Mouse (Mus musculus): ENCODE measurements around the gene Hoxb5. TPM values are rescaled to one million over a fixed set of nuclear protein-coding genes. Genes with fewer than 3 reads are reported as not detected.

Hoxb5 gene
- polyA plus RNA-seq, 1 experiment from 2014 or later, result 4.5 TPM

DNA sequence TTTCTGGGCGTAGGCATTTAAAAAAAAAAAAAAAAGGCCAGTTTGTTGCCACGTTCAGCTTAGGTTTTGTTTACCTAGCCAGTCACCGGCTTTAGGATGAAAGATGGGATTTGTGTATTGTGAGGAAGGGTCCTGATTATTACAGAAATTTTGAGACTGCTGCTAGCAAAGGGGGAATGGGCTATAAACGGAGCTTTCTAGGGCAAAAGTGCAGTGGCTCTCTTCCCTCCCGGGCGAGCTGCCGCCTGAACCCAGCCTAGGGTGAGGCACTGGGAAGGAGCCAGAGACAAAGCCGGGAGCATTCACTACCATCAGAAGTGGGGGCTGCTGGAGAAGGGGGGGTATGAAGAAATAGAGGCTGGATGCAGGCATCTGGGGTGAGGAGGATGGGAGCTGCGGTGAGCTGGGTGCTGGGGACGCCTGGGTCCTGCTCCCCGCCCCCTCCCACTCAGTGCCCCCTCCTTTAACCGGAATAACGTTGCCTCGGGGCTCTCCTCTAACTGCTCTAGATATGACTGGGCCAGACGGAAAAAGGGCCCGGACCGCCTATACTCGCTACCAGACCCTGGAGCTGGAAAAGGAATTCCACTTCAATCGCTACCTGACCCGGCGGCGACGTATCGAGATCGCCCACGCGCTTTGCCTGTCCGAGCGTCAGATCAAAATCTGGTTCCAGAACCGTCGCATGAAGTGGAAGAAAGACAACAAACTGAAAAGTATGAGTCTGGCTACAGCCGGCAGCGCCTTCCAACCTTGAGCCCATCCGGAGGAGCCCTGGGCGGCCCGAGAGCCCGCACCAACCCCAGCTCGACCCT lies 1.5 kb downstream of the Hoxb5 start:
- H3K4me1 ChIP-seq (replicated peaks; ENCODE audit: control insufficient read depth, insufficient read depth, low read length), result 0 out of 2 replicates have a peak, but pooled peaks cover 2% of the 10 kb centered on the region
- DNase-seq (ENCODE audit: low spot score), result no peak
- peak overlapping the region; percentile 49 for H3K4me3 ChIP-seq (ENCODE audit: low read depth, low read length)
- H3K4me2 ChIP-seq, result peak overlapping the region; percentile 63
- H3K36me3 ChIP-seq (ENCODE audit: control insufficient read depth, insufficient read depth, low read length), result no peaks in the 10 kb centered on the region
- ATAC-seq (replicated peaks; ENCODE audit: low FRiP score), result no peak
- no peaks in the 10 kb centered on the region for H3K9me3 ChIP-seq (ENCODE audit: control insufficient read depth, low read length)
- WGBS, result 4% methylated on average over 38 of the region's 38 CpGs
- peaks cover 99% of the 10 kb centered on the region for H3K27me3 ChIP-seq (replicated peaks; ENCODE audit: control insufficient read depth, insufficient read depth, low read length)
- H3K9ac ChIP-seq (ENCODE audit: low read depth, low read length), result peak overlapping the region; percentile 57
- no peak overlapping the region for H3K27ac ChIP-seq (ENCODE audit: low read depth, low read length)

DNA sequence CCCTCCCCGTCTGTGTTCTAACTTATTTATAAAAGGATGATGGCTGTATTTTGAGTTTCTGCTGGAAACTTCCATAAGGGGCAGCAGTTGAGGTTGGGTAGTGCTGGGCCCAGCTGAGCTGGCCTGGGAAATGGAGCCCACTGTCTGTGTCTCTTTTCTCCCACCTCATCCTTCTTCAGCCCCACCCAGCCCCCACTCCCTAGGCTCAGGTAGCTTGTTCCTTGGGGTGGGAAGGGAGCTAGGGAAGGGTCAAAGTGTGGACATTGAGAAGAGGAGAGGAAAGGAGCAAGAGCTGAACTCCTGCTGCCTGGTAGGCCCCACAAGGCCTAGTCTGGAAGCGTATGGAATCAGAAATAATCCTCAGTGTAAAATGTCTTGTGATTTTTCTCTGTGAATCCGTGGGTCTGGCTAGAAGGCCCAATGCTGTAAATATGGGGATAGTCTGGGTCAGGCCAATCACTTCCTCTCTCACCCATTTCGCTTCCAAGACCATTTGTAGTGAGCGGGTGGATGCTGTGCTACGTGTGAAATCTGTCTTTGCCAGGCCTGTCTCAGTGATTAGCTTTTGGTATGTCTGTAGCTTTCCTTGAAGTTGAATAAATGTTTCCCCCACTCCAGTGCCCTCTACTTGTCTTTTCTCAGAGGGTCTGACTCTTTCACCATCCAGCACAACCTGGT lies 2.5 kb downstream of the Hoxb5 start:
- WGBS, result 61% methylated on average over 6 of the region's 6 CpGs
- ATAC-seq (replicated peaks; ENCODE audit: low FRiP score), result no peak
- no peak overlapping the region for H3K4me3 ChIP-seq (ENCODE audit: low read depth, low read length)

DNA sequence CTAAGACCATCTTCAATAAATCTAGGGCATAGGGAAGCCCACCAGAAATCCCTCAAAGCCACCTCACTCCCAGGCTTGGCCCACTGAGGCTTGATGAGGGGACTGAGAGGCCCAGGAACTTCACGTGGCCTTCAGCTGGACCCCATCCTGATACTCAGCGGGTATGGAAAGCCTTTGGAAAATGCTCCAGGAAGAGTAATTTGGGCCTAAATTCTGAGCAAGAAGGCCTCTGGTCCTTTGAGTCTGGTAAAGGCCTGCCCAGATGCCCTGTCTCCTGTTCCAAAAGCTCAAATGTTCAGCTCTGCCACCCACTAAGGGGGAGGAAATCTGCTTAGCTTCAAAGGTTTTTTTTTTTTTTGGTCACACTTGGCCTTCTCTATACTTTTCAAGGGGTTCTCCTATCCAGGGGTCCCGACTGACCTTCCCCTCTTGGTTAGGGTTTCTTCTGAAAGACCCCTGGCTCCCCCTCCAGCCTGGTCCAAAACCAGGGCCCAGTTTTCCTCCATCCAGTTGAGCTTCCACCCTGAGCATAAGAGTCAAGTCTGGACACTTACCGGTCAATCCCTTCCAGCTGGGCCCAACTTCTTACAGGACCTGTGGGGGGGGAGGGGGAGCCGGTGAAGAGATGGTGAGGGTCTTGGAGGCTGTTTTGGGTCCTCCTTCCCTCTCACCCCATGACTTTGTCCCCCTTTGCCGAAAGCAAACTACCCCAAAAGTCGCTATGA lies 3.2 kb downstream of the Hoxb5 start:
- WGBS, result 26% methylated on average over 7 of the region's 7 CpGs
- H3K27ac ChIP-seq (ENCODE audit: low read depth, low read length), result no peak overlapping the region
- DNase-seq (ENCODE audit: low spot score) (no peak), ATAC-seq (replicated peaks; ENCODE audit: low FRiP score) (no peak)
- H3K36me3 ChIP-seq (ENCODE audit: control insufficient read depth, insufficient read depth, low read length), result no peaks in the 10 kb centered on the region
- no peak overlapping the region for H3K4me3 ChIP-seq (ENCODE audit: low read depth, low read length)
- peak overlapping the region; percentile 25 for H3K4me2 ChIP-seq
- H3K27me3 ChIP-seq (replicated peaks; ENCODE audit: control insufficient read depth, insufficient read depth, low read length), result peaks cover 99% of the 10 kb centered on the region
- H3K4me1 ChIP-seq (replicated peaks; ENCODE audit: control insufficient read depth, insufficient read depth, low read length), result peaks cover 3% of the 10 kb centered on the region; the same call in 1 of the 2 replicates
- H3K9me3 ChIP-seq (ENCODE audit: control insufficient read depth, low read length), result no peaks in the 10 kb centered on the region
- no peak overlapping the region; the same call in 1 of the 2 replicates for H3K9ac ChIP-seq (ENCODE audit: low read depth, low read length)

More for the DNA sequence above, 2.5 kb downstream of the Hoxb5 start:
- H3K27me3 ChIP-seq (replicated peaks; ENCODE audit: control insufficient read depth, insufficient read depth, low read length), result peaks cover 99% of the 10 kb centered on the region
- no peak for DNase-seq (ENCODE audit: low spot score)
- H3K4me2 ChIP-seq, result no peak overlapping the region; the same call in 1 of the 2 replicates
- H3K9me3 ChIP-seq (ENCODE audit: control insufficient read depth, low read length), result no peaks in the 10 kb centered on the region
- no peaks in the 10 kb centered on the region for H3K36me3 ChIP-seq (ENCODE audit: control insufficient read depth, insufficient read depth, low read length)
- H3K4me1 ChIP-seq (replicated peaks; ENCODE audit: control insufficient read depth, insufficient read depth, low read length), result no peaks in the 10 kb centered on the region; the same call in 1 of the 2 replicates
- H3K9ac ChIP-seq (ENCODE audit: low read depth, low read length), result no peak overlapping the region; the same call in 1 of the 2 replicates
- H3K27ac ChIP-seq (ENCODE audit: low read depth, low read length), result no peak overlapping the region

DNA sequence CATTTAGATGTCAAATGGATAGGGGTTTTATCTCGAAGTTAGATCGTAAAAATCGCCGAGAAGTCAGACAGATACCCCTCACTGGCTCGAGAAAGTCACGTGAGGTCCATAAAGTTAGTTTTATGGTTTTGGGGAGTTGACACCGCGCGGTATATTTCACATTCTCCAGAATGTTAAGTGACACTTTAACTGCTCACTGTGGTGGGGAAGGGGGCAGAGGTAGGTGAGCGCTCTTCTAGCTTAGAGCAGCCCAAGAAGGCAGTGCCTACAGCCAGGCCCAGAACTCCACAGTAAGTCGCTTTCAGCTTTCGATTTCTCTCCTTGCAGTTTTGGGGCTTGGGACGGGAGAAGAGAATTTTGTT lies 3.8 kb downstream of the Hoxb5 start:
- Histone ChIP-seq H3K9me3 (ENCODE audit: control insufficient read depth, low read length) (no peaks in the 10 kb centered on the region), H3K4me2 (peak overlapping the region; percentile 25), H3K4me1 (replicated peaks; ENCODE audit: control insufficient read depth, insufficient read depth, low read length) (peaks cover 6% of the 10 kb centered on the region), H3K4me3 (ENCODE audit: low read depth, low read length) (no peak overlapping the region), H3K36me3 (ENCODE audit: control insufficient read depth, insufficient read depth, low read length) (no peaks in the 10 kb centered on the region), H3K27me3 (replicated peaks; ENCODE audit: control insufficient read depth, insufficient read depth, low read length) (peaks cover 99% of the 10 kb centered on the region), H3K9ac (ENCODE audit: low read depth, low read length) (no peak overlapping the region), H3K27ac (ENCODE audit: low read depth, low read length) (no peak overlapping the region)
- DNase-seq (ENCODE audit: low spot score), result no peak
- ATAC-seq (replicated peaks; ENCODE audit: low FRiP score), result no peak
- 21% methylated on average over 13 of the region's 13 CpGs for WGBS

DNA sequence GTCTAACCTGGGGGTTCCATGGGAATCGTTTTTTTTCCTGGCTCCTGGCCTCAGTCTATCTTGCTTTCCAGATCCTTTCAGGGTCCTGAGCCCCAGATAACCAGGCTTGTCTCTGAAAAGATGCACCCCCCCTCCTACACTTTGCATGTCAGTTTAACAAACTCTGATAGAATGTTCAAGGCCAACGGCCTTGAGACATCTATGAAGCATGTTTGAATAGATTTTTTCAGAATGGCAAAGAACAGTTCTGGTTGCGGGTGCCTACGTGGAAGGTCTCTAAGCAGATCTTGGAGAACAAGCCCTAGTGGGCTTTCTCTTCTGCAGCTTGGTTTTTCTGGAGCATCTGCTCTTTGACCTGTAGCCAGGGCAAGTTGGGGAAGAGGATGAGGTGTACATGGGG lies 5.6 kb downstream of the Hoxb5 start:
- WGBS, result 42% methylated on average over 4 of the region's 4 CpGs
- 0 out of 2 replicates have a peak overlapping the region, but pooled peaks have one; percentile 15 for H3K4me3 ChIP-seq (ENCODE audit: low read depth, low read length)
- no peaks in the 10 kb centered on the region for H3K9me3 ChIP-seq (ENCODE audit: control insufficient read depth, low read length)
- peaks cover 99% of the 10 kb centered on the region for H3K27me3 ChIP-seq (replicated peaks; ENCODE audit: control insufficient read depth, insufficient read depth, low read length)
- H3K27ac ChIP-seq (ENCODE audit: low read depth, low read length), result no peak overlapping the region
- DNase-seq (ENCODE audit: low spot score), result no peak
- H3K9ac ChIP-seq (ENCODE audit: low read depth, low read length), result no peak overlapping the region
- peak overlapping the region; percentile 25; the same call in 1 of the 2 replicates for H3K4me2 ChIP-seq
- H3K36me3 ChIP-seq (ENCODE audit: control insufficient read depth, insufficient read depth, low read length), result no peaks in the 10 kb centered on the region
- no peak for ATAC-seq (replicated peaks; ENCODE audit: low FRiP score)
- H3K4me1 ChIP-seq (replicated peaks; ENCODE audit: control insufficient read depth, insufficient read depth, low read length), result peaks cover 9% of the 10 kb centered on the region

DNA sequence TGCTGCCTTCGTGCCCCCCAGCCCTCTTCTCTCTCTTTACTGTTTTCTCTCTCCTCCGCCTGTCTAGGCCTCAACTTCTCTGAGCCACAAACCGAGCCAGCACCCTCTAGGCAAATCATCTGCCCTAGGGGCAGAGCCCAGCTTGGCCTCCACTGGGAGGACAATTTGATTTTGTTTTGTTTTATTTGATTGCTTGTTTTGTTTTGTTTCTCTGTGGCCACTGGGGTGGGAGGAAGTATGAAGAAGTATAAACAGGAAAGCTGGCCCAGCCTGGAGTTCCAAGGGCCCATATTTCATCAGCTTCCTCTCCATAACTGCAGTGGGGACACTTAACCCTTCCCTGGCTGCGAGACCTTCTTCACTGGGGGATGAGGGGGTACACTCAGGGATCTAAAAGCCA lies 6.2 kb downstream of the Hoxb5 start:
- WGBS, result 29% methylated on average over 4 of the region's 4 CpGs
- no peak overlapping the region for H3K4me3 ChIP-seq (ENCODE audit: low read depth, low read length)
- H3K4me1 ChIP-seq (replicated peaks; ENCODE audit: control insufficient read depth, insufficient read depth, low read length), result peaks cover 15% of the 10 kb centered on the region
- no peaks in the 10 kb centered on the region for H3K9me3 ChIP-seq (ENCODE audit: control insufficient read depth, low read length)
- H3K27me3 ChIP-seq (replicated peaks; ENCODE audit: control insufficient read depth, insufficient read depth, low read length), result peaks cover 99% of the 10 kb centered on the region
- H3K4me2 ChIP-seq, result peak overlapping the region; percentile 6; the same call in 1 of the 2 replicates
- ATAC-seq (replicated peaks; ENCODE audit: low FRiP score) (no peak), DNase-seq (ENCODE audit: low spot score) (no peak)
- H3K36me3 ChIP-seq (ENCODE audit: control insufficient read depth, insufficient read depth, low read length), result no peaks in the 10 kb centered on the region
- no peak overlapping the region for H3K9ac ChIP-seq (ENCODE audit: low read depth, low read length)
- H3K27ac ChIP-seq (ENCODE audit: low read depth, low read length), result no peak overlapping the region

DNA sequence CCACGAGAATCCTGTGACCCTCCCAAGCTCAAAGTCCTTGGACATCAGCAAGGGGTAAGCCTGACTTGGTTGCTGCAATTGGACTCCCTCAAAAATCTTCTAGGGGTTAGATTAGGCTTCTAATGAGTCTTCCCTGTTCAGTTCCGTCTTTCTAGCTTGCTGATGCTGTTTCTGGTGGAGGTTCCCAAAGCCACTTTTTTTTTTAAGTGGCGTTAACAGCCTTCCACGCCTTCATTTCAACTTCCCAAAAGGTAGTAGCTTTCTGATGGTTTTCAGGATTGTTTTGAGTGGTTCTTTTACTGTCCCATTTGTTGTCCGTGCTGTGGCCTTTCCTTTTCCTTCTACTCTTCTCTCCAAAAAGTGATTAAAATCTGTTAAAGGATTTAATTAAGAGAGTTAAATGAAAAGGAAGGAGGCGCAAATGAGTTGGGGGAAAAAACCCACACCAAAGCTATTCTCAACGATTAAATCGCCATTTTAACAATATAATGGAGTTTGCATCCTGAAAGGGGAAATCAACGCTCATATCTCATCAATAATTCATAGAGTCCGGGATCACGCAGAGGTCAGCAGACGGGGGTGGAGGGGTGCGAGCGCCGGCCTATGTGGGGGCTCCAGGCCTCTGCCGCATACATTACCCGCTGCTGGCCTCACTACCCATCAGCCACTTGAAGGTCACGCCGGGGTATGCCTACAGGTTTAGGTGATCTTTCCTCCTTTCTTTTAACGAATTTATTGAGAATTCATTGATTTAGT lies 7.2 kb downstream of the Hoxb5 start:
- H3K27ac ChIP-seq (ENCODE audit: low read depth, low read length), result no peak overlapping the region
- H3K4me3 ChIP-seq (ENCODE audit: low read depth, low read length), result no peak overlapping the region
- no peak for ATAC-seq (replicated peaks; ENCODE audit: low FRiP score)
- H3K4me1 ChIP-seq (replicated peaks; ENCODE audit: control insufficient read depth, insufficient read depth, low read length), result peaks cover 15% of the 10 kb centered on the region
- no peak for DNase-seq (ENCODE audit: low spot score)
- peak overlapping the region; percentile 63 for H3K4me2 ChIP-seq
- H3K9ac ChIP-seq (ENCODE audit: low read depth, low read length), result no peak overlapping the region
- no peaks in the 10 kb centered on the region for H3K36me3 ChIP-seq (ENCODE audit: control insufficient read depth, insufficient read depth, low read length)
- WGBS, result 23% methylated on average over 20 of the region's 20 CpGs
- peaks cover 99% of the 10 kb centered on the region for H3K27me3 ChIP-seq (replicated peaks; ENCODE audit: control insufficient read depth, insufficient read depth, low read length)
- no peaks in the 10 kb centered on the region for H3K9me3 ChIP-seq (ENCODE audit: control insufficient read depth, low read length)

DNA sequence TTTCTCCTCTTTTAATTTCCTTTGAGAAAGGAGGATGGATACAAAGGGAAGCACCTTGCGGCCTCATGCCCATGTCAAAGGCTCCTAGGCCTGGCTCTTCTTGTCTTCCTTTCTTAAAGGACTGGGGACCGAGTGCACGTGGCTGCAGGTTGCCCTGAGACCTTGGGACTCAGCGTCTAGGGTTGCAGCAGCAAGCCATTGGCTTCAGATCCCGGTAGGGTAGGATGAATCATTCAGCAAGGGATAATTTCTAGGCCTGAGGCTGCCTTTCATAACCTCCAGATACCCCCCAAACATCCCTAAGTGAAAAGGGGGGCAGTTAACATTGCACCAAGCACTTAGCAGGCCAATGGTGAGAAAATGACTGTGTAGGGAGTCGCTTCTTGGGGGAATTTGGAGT lies 8.0 kb downstream of the Hoxb5 start:
- H3K4me2 ChIP-seq, result peak overlapping the region; percentile 63
- H3K4me1 ChIP-seq (replicated peaks; ENCODE audit: control insufficient read depth, insufficient read depth, low read length), result peaks cover 15% of the 10 kb centered on the region
- DNase-seq (ENCODE audit: low spot score) (no peak), ATAC-seq (replicated peaks; ENCODE audit: low FRiP score) (no peak)
- H3K27ac ChIP-seq (ENCODE audit: low read depth, low read length), result peak overlapping the region; percentile 53; the same call in 1 of the 2 replicates
- H3K9me3 ChIP-seq (ENCODE audit: control insufficient read depth, low read length), result no peaks in the 10 kb centered on the region
- peaks cover 99% of the 10 kb centered on the region for H3K27me3 ChIP-seq (replicated peaks; ENCODE audit: control insufficient read depth, insufficient read depth, low read length)
- 11% methylated on average over 6 of the region's 6 CpGs for WGBS
- no peak overlapping the region for H3K9ac ChIP-seq (ENCODE audit: low read depth, low read length)
- peak overlapping the region; percentile 33 for H3K4me3 ChIP-seq (ENCODE audit: low read depth, low read length)
- H3K36me3 ChIP-seq (ENCODE audit: control insufficient read depth, insufficient read depth, low read length), result no peaks in the 10 kb centered on the region
